Mouse (Mus musculus) E14TG2a.4 (cell line): Measurements from ENCODE around the gene Gpr137.

Experiments used
- CTCF ChIP-seq: conservative IDR thresholded peaks from 2 replicates; pipeline ENCODE4 v1.5.1; 2014; ENCODE audit warnings: low read length
- NANOG ChIP-seq: IDR thresholded peaks from 2 replicates; pipeline ENCODE4 v1.6.1; 2014; ENCODE audit warnings: borderline replicate concordance, low read length, mixed read lengths
- POU5F1 ChIP-seq: IDR thresholded peaks from 2 replicates; pipeline ENCODE4 v1.6.1; 2014; ENCODE audit warnings: low read length, borderline replicate concordance

DNA sequence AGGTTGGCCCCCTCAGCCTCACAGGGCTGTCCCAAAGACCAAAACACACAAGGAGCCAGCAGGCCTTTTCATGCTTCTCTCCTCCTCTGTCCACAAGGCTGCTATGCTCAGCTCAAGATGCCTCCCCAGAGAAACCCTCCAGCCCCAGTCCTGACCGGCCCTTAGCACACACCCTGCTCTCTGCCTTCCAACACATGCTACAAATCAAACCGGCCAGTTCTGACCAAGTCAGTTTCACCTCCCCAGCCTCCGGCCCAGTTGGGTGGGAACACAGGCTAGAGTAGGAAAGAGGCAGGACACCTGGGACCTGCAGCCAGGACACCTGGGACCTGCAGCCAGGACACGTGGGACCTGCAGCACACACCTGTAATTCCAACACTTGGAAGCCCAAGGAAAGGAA, 25.8 kb downstream of the Gpr137 start:
- no peak for TF ChIP-seq CTCF
- no peak for TF ChIP-seq NANOG
- TF ChIP-seq POU5F1, result no peak
